Mouse (Mus musculus) limb, embryonic 13.5 days (tissue): ENCODE measurements around the gene 2810408A11Rik. TPM values are rescaled to one million over a fixed set of nuclear protein-coding genes. Genes with fewer than 3 reads are reported as not detected.
"Not testable (repeated sequence)": the region's sequence is repeated elsewhere in the genome, so short reads cannot be mapped to it uniquely, and the experiment has no call there.

Source experiments
- ATAC-seq: fragments of 200-750 bp; cut with Nextera tagmentation; 2 replicates; pipeline ENCODE4 v1.8.0; 2017; ENCODE audit warnings: low read depth, moderate number of reproducible peaks, moderate TSS enrichment; ENCODE audit not compliant: low FRiP score
- H3K27ac ChIP-seq: fragments of 300-500 bp; sonication (generic); 2 replicates; pipeline ENCODE4 v1.5.1; 2015; ENCODE audit warnings: inconsistent platforms, mild to moderate bottlenecking, moderate library complexity
- H3K27me3 ChIP-seq: fragments of 300-500 bp; sonication (generic); 2 replicates; pipeline ENCODE4 v1.6.1; 2015; ENCODE audit warnings: mild to moderate bottlenecking, inconsistent platforms
- H3K36me3 ChIP-seq: fragments of 300-500 bp; sonication (generic); 2 replicates; pipeline ENCODE4 v1.6.1; 2015; ENCODE audit warnings: inconsistent platforms, mild to moderate bottlenecking, moderate library complexity
- H3K4me1 ChIP-seq: fragments of 300-500 bp; sonication (generic); 2 replicates; pipeline ENCODE4 v1.6.1; 2015; ENCODE audit warnings: inconsistent platforms
- H3K4me2 ChIP-seq: fragments of 300-500 bp; sonication (generic); replicated peaks from 2 replicates; pipeline ENCODE4 v1.6.1; 2015; ENCODE audit warnings: inconsistent platforms, mild to moderate bottlenecking, moderate library complexity
- H3K4me3 ChIP-seq: fragments of 300-500 bp; sonication (generic); 2 replicates; pipeline ENCODE4 v1.5.1; 2015; ENCODE audit warnings: moderate library complexity, mild to moderate bottlenecking, inconsistent platforms
- H3K9ac ChIP-seq: fragments of 300-500 bp; sonication (generic); 2 replicates; pipeline ENCODE4 v1.6.1; 2015; ENCODE audit warnings: mild to moderate bottlenecking, inconsistent platforms
- H3K9me3 ChIP-seq: fragments of 300-500 bp; sonication (generic); 2 replicates; pipeline ENCODE4 v1.6.1; 2016; ENCODE audit warnings: inconsistent platforms
- WGBS: fragments of 180-500 bp; shearing (Covaris S2); methylation state at CpG from one replicate; pipeline ENCODE4 v1.1.7; 2015; 5-methylcytosine and 5-hydroxymethylcytosine counted together
- polyA plus RNA-seq: library from polyadenylated mRNA; unstranded; fragments of >200 nt; fragmentation: Nextera tagmentation; extraction: Ambion mirVana; gene quantifications from 2 replicates; pipeline ENCODE4 v1.2.1, GENCODE M21; 2015

The 2810408A11Rik gene
- polyA plus RNA-seq, 1 experiment from 2014 or later, result 16.1 TPM

DNA sequence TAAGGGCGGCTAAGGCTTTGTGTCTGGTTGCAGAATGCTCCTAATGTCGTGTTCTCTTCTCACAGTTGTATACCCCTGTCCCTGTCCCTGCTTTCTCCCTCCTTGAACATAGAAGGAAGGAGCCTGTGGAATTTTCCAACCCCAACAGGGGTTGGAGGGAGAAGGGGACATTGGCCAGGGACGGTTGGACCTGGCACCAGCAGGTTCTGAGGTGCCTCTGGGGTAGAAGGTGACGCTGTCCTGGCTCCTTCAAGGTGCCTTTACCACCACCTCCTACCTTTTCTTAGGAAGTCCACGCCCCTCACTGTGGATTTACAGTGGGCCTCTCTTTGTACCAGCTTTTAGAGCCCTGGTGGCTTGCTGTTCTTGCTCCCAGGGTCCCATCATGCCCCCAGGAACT, 37.0 kb upstream of the 2810408A11Rik start:
- Histone ChIP-seq H3K27ac (no peak overlapping the region; the same call in 1 of the 2 replicates), H3K9me3 (no peaks in the 10 kb centered on the region), H3K36me3 (peaks cover 14% of the 10 kb centered on the region), H3K4me3 (no peak overlapping the region), H3K27me3 (peaks cover 18% of the 10 kb centered on the region), H3K9ac (peak overlapping the region; percentile 39; the same call in 1 of the 2 replicates), H3K4me2 (no peak overlapping the region), H3K4me1 (peaks cover 48% of the 10 kb centered on the region)
- 66% methylated on average over 5 of the region's 5 CpGs for WGBS
- no peak for ATAC-seq

DNA sequence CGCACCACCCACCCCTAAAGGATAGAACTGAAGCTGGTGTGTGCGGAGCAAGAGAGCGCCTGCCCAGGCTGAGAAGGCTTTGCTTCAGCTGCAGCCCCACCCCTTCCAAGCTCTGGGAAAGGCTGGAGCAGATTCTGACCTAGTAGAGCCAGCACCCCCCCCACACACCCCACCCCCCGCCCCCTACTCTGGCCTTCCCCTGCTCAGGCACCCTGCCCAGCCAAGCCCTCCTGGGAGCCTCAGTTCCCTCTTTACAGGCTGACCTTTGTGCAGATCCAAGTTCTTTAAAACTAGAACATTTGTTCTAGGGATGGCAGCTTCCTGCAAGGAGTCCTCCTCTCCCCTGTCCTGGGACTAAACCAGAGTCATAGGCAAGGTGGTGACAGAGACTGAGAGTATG, 36.6 kb upstream of the 2810408A11Rik start:
- peak overlapping the region; percentile 64; the same call in 1 of the 2 replicates for H3K4me3 ChIP-seq
- H3K9ac ChIP-seq, result no peak overlapping the region; the same call in 1 of the 2 replicates
- ATAC-seq, result no peak
- peak overlapping the region; percentile 100 for H3K4me2 ChIP-seq
- H3K36me3 ChIP-seq, result peaks cover 9% of the 10 kb centered on the region
- no peak overlapping the region for H3K27ac ChIP-seq
- H3K9me3 ChIP-seq, result no peaks in the 10 kb centered on the region
- 37% methylated on average over 4 of the region's 4 CpGs for WGBS
- H3K4me1 ChIP-seq, result peaks cover 48% of the 10 kb centered on the region
- H3K27me3 ChIP-seq, result peaks cover 18% of the 10 kb centered on the region

DNA sequence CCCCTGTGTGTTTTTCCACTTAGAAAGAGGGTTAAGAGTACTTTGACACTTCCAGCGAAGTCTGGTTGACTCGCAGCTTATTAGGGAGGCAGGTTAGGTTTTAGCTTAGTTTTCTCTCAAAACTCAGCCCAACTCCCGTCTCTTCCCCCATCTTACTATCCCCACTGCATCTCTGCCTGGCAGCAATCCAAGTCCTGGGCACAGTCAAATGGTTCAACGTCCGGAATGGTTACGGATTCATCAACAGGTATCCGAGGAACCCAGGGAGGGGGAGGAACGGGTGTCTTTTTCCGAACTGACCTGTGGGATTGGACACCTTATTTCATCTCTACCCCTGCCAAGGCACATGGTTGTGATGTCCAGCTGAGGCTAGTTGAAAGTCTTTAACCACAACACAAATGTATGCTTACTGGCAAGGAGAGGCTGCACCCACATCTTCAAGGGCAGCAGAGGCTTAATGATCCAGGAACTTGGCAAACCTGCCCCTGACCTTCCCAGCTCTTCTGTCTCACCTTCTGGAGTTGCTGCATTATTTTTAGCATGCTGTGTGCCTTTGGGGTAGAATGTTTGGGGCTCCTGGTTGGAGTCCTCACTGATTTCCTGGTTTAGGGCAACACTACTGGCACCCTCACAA, 36.0 kb upstream of the 2810408A11Rik start:
- WGBS, result 41% methylated on average over 9 of the region's 9 CpGs
- no peaks in the 10 kb centered on the region for H3K9me3 ChIP-seq

DNA sequence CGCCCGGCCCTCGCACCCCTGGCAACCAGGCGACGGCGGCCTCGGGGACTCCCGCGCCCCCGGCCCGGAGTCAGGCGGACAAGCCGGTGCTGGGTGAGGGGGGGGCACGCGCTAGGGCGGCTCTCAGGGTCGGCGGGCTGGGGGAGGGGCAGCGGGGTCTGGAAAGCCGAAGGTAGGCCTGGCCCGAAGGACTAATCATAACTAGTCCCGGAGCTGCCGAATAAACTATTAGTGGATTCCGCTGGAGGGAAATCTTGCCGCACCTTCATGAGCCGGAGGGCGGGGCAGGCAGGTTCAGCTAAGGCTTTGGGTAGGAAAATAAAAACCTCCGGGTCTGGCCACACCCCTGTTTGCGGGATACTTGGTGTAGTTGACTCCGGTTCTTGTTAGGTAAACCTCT, 35.4 kb upstream of the 2810408A11Rik start:
- 0 out of 2 replicates have a peak, but pooled peaks have one; percentile 1 for ATAC-seq
- H3K27me3 ChIP-seq, result peaks cover 18% of the 10 kb centered on the region
- peak overlapping the region; percentile 80 for H3K9ac ChIP-seq

More for the DNA sequence above, 36.0 kb upstream of the 2810408A11Rik start:
- no peak overlapping the region for H3K27ac ChIP-seq
- peaks cover 48% of the 10 kb centered on the region for H3K4me1 ChIP-seq
- H3K9ac ChIP-seq, result peak overlapping the region; percentile 80
- H3K36me3 ChIP-seq, result peaks cover 4% of the 10 kb centered on the region
- no peak for ATAC-seq
- H3K4me2 ChIP-seq, result peak overlapping the region; percentile 100
- H3K27me3 ChIP-seq, result peaks cover 18% of the 10 kb centered on the region
- peak overlapping the region; percentile 64 for H3K4me3 ChIP-seq

DNA sequence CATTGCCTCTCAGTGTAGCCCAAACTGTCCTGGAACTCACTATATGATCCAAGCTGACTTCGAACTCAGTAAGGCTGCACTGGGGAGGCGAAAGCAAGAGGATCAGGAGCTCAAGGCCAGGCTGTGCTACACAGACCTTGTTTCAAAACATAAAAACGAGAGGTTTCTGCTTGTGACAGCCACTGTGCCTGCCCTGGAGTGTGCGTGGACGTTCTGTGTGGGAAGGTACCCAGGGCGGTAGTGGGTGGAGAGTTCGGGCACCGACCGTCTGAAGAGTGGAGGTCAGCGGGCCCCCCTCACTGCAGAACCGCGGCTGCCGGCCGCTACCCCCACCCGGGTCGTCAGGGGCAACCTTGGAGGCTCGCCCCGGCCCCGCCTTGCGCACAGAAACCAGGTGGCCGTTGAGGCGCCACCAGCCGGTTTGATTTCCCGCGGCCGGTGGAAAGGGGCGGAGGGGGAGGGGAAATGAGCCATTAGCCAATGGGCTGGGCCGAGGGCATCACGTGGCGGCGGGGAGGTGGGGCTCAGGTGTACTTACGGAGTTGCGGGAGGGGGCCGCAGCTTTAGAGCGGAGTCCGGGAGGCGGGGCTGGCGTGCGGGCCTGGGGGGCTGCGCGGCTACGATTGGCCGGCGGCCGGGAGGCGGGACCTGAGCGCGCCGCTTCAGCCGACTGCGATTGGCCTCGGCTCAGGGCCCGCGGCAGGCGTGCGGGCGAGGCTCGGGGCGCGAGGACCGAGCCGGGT, 34.5 kb upstream of the 2810408A11Rik start, which contains the start of gene Ybx2:
Gene Ybx2 (plus strand): TSS at position 660 of the 743 bp plus-strand sequence.
- Histone ChIP-seq H3K36me3 (no peaks in the 10 kb centered on the region), H3K9me3 (no peaks in the 10 kb centered on the region), H3K4me2 (peak within 1 kb of the TSS; percentile 100), H3K4me1 (peaks cover 48% of the 10 kb centered on the region), H3K27me3 (peaks cover 18% of the 10 kb centered on the region), H3K4me3 (peak within 1 kb of the TSS; percentile 64), H3K27ac (peak within 1 kb of the TSS; percentile 3; the same call in 1 of the 2 replicates), H3K9ac (peak within 1 kb of the TSS; percentile 80)
- peak; percentile 90 for ATAC-seq
- under 1% methylated on average over 56 of the region's 62 CpGs for WGBS

More for the DNA sequence above, 35.4 kb upstream of the 2810408A11Rik start:
- no peaks in the 10 kb centered on the region for H3K36me3 ChIP-seq
- no peaks in the 10 kb centered on the region for H3K9me3 ChIP-seq
- H3K4me1 ChIP-seq, result peaks cover 48% of the 10 kb centered on the region
- peak overlapping the region; percentile 64 for H3K4me3 ChIP-seq
- H3K4me2 ChIP-seq, result peak overlapping the region; percentile 100
- no peak overlapping the region for H3K27ac ChIP-seq
- WGBS, result under 1% methylated on average over 29 of the region's 30 CpGs

DNA sequence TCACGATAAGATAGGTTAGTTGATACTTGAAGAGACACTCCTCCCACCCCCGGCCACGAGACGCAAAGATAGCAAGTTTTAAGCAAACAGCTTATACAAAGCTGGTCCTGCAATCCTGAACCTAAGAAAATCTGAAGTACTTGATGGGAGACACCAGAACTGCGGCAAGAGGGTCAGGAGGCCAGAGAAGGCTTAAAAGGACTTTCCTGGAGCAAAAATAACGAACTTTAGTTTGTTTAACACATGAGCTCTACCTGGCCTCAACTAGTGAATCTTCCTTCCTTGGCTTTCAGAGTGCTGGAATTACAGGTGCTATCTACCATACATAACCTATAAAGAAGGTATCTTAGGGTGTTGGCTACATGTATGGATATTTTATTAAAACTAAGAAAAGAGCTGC, 33.9 kb upstream of the 2810408A11Rik start:
- H3K36me3 ChIP-seq, result no peaks in the 10 kb centered on the region
- no peak overlapping the region for H3K9ac ChIP-seq
- H3K27ac ChIP-seq, result no peak overlapping the region; the same call in 1 of the 2 replicates
- peak overlapping the region; percentile 31; the same call in 1 of the 2 replicates for H3K4me3 ChIP-seq
- ATAC-seq, result no peak
- peaks cover 18% of the 10 kb centered on the region for H3K27me3 ChIP-seq
- WGBS, result 20% methylated on average over 6 of the region's 6 CpGs
- H3K9me3 ChIP-seq, result no peaks in the 10 kb centered on the region
- H3K4me2 ChIP-seq, result peak overlapping the region; percentile 100
- peaks cover 48% of the 10 kb centered on the region for H3K4me1 ChIP-seq

DNA sequence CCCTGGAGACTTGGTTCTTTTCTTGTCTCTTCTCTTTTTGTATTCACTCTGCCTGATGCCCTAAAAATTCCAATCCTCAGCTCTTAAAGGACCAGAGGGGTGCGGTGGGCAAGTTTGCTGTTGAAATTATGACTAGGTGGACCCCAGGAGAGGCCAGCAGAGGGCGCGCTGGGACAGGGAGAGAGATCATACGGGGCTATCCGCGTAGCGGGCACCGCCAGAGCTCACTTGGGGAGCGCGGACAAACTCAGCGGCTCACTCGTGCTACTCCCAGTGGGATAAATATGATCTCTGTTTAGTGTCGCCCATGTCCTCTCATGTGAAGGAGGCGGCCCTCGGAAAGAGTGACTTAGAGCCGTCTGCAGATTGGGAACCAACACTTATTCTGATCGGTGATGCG, 33.4 kb upstream of the 2810408A11Rik start:
- Histone ChIP-seq H3K27me3 (peaks cover 18% of the 10 kb centered on the region), H3K36me3 (no peaks in the 10 kb centered on the region), H3K9me3 (no peaks in the 10 kb centered on the region), H3K4me2 (peak overlapping the region; percentile 100), H3K4me3 (peak overlapping the region; percentile 31), H3K9ac (peak overlapping the region; percentile 31; the same call in 1 of the 2 replicates), H3K27ac (no peak overlapping the region), H3K4me1 (peaks cover 47% of the 10 kb centered on the region)
- 1% methylated on average over 18 of the region's 18 CpGs for WGBS
- peak; percentile 20; the same call in 1 of the 2 replicates for ATAC-seq

DNA sequence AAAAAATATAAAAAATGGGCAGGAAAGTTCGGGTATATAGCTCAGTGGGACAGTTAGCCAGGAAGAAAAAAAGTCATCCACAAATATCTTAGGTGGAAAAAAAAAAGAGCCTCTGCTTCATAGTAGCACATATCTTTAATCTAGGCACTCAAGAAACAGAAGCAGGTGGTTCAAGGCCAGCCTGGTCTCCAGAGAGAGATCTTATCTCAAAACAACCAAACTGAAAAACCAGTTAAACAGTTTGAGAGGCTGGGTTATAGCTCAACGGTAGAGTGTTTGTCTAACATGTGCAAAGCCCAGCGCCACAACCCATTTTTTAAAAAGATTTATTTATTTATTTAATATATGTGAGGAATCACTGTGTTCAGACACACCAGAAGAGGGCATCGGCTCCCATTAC, 32.3 kb upstream of the 2810408A11Rik start:
- H3K9me3 ChIP-seq, result no peaks in the 10 kb centered on the region
- no peak overlapping the region for H3K27ac ChIP-seq
- peaks cover 15% of the 10 kb centered on the region for H3K27me3 ChIP-seq
- H3K36me3 ChIP-seq, result no peaks in the 10 kb centered on the region
- H3K4me2 ChIP-seq, result no peak overlapping the region
- H3K9ac ChIP-seq, result no peak overlapping the region
- peaks cover 36% of the 10 kb centered on the region for H3K4me1 ChIP-seq
- no peak for ATAC-seq
- no peak overlapping the region for H3K4me3 ChIP-seq
- WGBS, result 75% methylated on average over 4 of the region's 4 CpGs

DNA sequence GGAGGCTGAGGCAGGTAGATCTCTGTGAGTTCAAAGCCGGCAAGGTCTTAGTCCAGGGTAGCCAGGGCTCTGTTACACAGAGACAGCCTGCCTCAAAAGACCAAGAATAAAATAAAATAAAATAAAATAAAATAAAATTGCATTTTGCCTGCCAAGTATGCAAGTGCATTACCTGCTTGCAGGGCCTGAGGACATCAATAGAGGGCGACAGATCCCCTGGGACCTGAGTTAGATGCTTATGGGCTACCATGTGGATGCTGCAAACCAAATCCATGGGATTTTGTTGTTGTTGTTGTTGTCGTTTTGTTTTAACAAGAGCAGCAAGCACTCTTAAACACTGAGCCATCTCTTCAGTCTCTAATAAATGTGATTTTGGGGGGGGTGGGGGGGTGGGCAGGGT, 31.5 kb upstream of the 2810408A11Rik start:
- Histone ChIP-seq H3K9ac (no peak overlapping the region), H3K4me3 (no peak overlapping the region), H3K27me3 (peaks cover 11% of the 10 kb centered on the region), H3K4me1 (peaks cover 28% of the 10 kb centered on the region), H3K9me3 (no peaks in the 10 kb centered on the region), H3K27ac (no peak overlapping the region), H3K36me3 (no peaks in the 10 kb centered on the region), H3K4me2 (no peak overlapping the region)
- ATAC-seq, result no peak
- WGBS, result 43% methylated on average over 3 of the region's 3 CpGs

DNA sequence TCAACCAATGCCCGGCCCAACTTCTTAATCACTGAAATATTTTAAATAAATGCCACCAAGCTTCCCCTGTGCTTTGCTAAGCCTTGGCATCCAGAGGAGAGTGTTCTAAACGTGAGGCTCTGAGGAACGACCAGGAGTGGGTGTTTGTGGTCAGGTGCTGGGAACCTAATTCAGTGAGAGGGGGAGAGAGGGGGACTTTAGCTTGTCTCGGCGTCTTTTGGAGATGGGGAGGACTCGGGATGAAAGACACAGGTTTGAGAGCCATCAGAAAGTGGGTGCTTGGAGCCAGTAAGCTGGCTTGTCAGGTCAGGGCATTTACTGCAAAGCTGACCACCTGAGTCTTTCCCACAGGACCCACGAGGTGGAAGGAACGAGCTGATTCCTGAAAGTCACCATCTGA, 31.0 kb upstream of the 2810408A11Rik start:
- no peak overlapping the region for H3K9ac ChIP-seq
- no peak overlapping the region for H3K4me3 ChIP-seq
- no peak for ATAC-seq
- no peaks in the 10 kb centered on the region for H3K36me3 ChIP-seq
- H3K27ac ChIP-seq, result no peak overlapping the region
- H3K4me1 ChIP-seq, result peaks cover 23% of the 10 kb centered on the region
- H3K9me3 ChIP-seq, result no peaks in the 10 kb centered on the region
- no peak overlapping the region for H3K4me2 ChIP-seq
- peaks cover 7% of the 10 kb centered on the region for H3K27me3 ChIP-seq
- 67% methylated on average over 8 of the region's 8 CpGs for WGBS

DNA sequence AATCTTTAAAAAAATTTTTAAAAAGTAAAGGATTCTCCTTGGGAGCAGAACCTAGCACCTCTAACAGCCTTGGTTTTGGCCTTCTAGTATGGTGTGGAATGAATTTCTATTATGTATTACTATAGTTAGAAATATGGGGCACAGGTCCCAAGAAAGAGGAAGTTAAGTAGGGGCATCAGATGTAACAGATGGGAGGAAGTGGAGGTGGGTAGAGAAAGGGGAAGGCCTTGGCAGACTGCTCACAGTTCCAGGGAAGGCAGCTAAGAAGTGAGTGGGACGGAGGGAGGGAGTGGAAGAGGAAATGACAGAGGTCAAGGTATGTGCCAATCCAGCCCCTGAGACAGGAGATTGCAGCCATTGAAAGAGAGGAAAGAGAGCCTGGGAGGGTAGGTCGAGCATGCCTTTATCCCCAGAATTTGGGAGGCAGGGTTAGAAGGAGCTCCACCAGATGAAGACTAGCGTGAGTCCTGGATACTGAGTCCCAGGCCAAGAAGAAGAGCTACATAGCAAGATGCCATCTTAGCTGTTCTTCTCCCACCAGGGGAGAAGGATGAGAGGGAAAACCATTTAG, 30.3 kb upstream of the 2810408A11Rik start:
- Histone ChIP-seq H3K4me1 (peaks cover 16% of the 10 kb centered on the region), H3K4me3 (no peak overlapping the region), H3K27me3 (peaks cover 4% of the 10 kb centered on the region), H3K9me3 (no peaks in the 10 kb centered on the region), H3K27ac (no peak overlapping the region), H3K4me2 (no peak overlapping the region), H3K36me3 (no peaks in the 10 kb centered on the region), H3K9ac (peak overlapping the region; percentile 3; the same call in 1 of the 2 replicates)
- ATAC-seq, result no peak
- WGBS, result 73% methylated on average over 3 of the region's 3 CpGs

DNA sequence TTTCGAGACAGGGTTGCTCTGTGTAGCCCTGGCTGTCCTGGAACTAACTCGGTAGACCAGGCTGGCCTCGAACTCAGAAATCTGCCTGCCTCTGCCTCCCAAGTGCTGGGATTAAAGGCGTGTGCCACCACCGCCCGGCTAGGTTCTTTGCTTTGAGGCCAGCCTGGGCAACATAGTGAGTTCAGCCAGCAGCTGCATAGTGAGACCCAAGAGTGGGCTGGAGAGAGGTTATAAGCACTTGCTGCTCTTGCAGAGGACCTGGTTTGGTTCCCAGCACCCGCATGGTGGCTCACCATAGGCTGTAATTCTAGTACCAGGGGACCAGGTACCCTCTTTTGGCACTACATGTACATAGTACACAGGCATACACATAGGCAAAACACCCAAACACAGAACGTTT, 29.4 kb upstream of the 2810408A11Rik start:
- H3K9ac ChIP-seq, ATAC-seq: not testable (repeated sequence)
- WGBS, result 85% methylated on average over 8 of the region's 8 CpGs

More for the DNA sequence above, 29.4 kb upstream of the 2810408A11Rik start:
- not testable (repeated sequence) for H3K4me2 ChIP-seq, H3K9me3 ChIP-seq, H3K27me3 ChIP-seq, H3K27ac ChIP-seq, H3K4me3 ChIP-seq, H3K36me3 ChIP-seq
- H3K4me1 ChIP-seq, result peaks cover 14% of the 10 kb centered on the region
